Mouse (Mus musculus): ENCODE data around the gene Atp2a2.

DNA sequence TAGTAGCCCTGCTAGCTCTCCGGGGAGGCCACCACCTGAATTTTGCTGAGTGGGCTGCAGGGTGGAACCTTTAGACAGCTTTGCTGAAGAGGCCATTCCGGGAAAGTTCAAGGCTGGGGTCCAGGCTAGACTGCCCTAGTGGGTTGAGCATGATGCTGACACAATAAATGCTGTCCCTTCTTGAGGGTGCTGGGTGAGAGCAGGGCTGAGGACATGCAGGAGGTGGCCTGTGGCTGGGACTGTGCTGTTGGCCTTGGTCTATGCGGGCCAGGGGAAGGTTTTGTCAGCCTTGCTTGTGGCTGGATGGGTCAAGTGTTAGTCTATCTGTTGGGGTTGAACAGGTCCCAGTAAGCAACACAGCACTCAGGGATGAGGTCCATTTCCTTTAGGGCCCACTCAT lies 47.1 kb downstream of the Atp2a2 start:
- TF ChIP-seq CTCF (IDR thresholded peaks at IDR 0.05; ENCODE audit: low read depth) (no peak), EP300 (IDR thresholded peaks at IDR 0.05; ENCODE audit: low read depth) (no peak)
